Mouse (Mus musculus) CH12.LX (cell line): ENCODE measurements at regions not wholly inside any gene's neighbourhood (a gene's known extent, or its start where the extent isn't known, plus 50 kb on each side); places are given as distances from the start of the nearest gene placed in this dataset.

Source experiments
- DNase-seq: peaks from one replicate; pipeline ENCODE4 v3.0.0-alpha.2; 2013; ENCODE audit errors: extremely low read depth
- H3K27ac ChIP-seq: 2 replicates; pipeline ENCODE4 v1.5.1; 2012; ENCODE audit warnings: low read depth, mild to moderate bottlenecking, control low read depth, moderate library complexity; ENCODE audit not compliant: insufficient read depth
- H3K27me3 ChIP-seq: replicated peaks from 2 replicates; pipeline ENCODE3; 2012; ENCODE audit warnings: inconsistent platforms
- H3K36me3 ChIP-seq, 2 experiments: replicated peaks in 1 of 2; 2 replicates each; pipeline versions ENCODE3 to v1.6.1; 2012; ENCODE audit warnings: inconsistent platforms in 1 of 2, low read length in 1 of 2, mild to moderate bottlenecking in 1 of 2, mixed read lengths in 1 of 2, moderate library complexity in 1 of 2; ENCODE audit not compliant: control insufficient read depth in 1 of 2, insufficient read depth in 1 of 2
- H3K4me1 ChIP-seq, 2 experiments: 2 replicates each; pipeline ENCODE4 v1.6.1; 2012; ENCODE audit warnings: inconsistent platforms in 1 of 2, moderate library complexity in 1 of 2; ENCODE audit not compliant: insufficient read depth in 2 of 2, control insufficient read depth in 1 of 2
- H3K4me2 ChIP-seq: 2 replicates; pipeline ENCODE4 v1.6.1; 2012; ENCODE audit warnings: low read depth, mild to moderate bottlenecking, control low read depth; ENCODE audit not compliant: poor library complexity, insufficient read depth, severe bottlenecking
- H3K4me3 ChIP-seq, 3 experiments: fragments of 150-350 bp in 1 of 3; sonication (generic) in 1 of 3; replicated peaks in 1 of 3; 2 replicates each; pipeline versions ENCODE3 to v1.5.1; 2011 to 2012; ENCODE audit warnings: low read depth in 2 of 3, low read length in 2 of 3, mild to moderate bottlenecking in 2 of 3, moderate library complexity in 2 of 3, control low read depth in 1 of 3, improper control_type of control experiment in 1 of 3, inconsistent platforms in 1 of 3, mixed read lengths in 1 of 3; ENCODE audit not compliant: poor library complexity in 1 of 3
- H3K79me2 ChIP-seq: replicated peaks from 2 replicates; pipeline ENCODE4 v1.6.1; 2012; ENCODE audit warnings: mild to moderate bottlenecking, moderate library complexity; ENCODE audit not compliant: control insufficient read depth, poor library complexity, insufficient read depth, severe bottlenecking; ENCODE audit errors: extremely low read depth
- H3K9ac ChIP-seq: 2 replicates; pipeline ENCODE4 v1.6.1; 2012; ENCODE audit warnings: low read depth, mild to moderate bottlenecking, control low read depth, moderate library complexity; ENCODE audit not compliant: insufficient read depth
- H3K9me3 ChIP-seq: replicated peaks from 2 replicates; pipeline ENCODE3; 2012; ENCODE audit warnings: low read length, inconsistent platforms, mixed read lengths
- CHD1 ChIP-seq: IDR thresholded peaks from 2 replicates; pipeline ENCODE4 v1.6.1; 2012; ENCODE audit warnings: low read depth, low read length, improper control_type of control experiment, inconsistent platforms
- CTCF ChIP-seq, 2 experiments: IDR thresholded peaks in 1 of 2; conservative IDR thresholded peaks in 1 of 2; 2 replicates each; pipeline ENCODE4 v1.5.1; 2011 to 2012; ENCODE audit warnings: low read depth in 2 of 2, low read length in 2 of 2, improper control_type of control experiment in 1 of 2, inconsistent platforms in 1 of 2, mild to moderate bottlenecking in 1 of 2, moderate library complexity in 1 of 2
- ELF1 ChIP-seq: IDR thresholded peaks from 2 replicates; pipeline ENCODE4 v1.6.1; 2014; ENCODE audit warnings: low read depth, mild to moderate bottlenecking, inconsistent platforms, low read length, improper control_type of control experiment
- EP300 ChIP-seq: IDR thresholded peaks from 2 replicates; pipeline ENCODE4 v1.6.1; 2011; ENCODE audit warnings: low read length, improper control_type of control experiment
- ETS1 ChIP-seq: conservative IDR thresholded peaks from 2 replicates; pipeline ENCODE4 v1.6.1; 2012; ENCODE audit warnings: low read depth, mild to moderate bottlenecking, inconsistent platforms, low read length, improper control_type of control experiment, moderate library complexity
- HCFC1 ChIP-seq: IDR thresholded peaks from 2 replicates; pipeline ENCODE4 v1.6.1; 2012; ENCODE audit warnings: low read depth, mild to moderate bottlenecking, inconsistent platforms, low read length, improper control_type of control experiment
- JUND ChIP-seq: conservative IDR thresholded peaks from 2 replicates; pipeline ENCODE4 v1.6.1; 2011; ENCODE audit warnings: low read depth, low read length, improper control_type of control experiment
- MAX ChIP-seq: IDR thresholded peaks from 2 replicates; pipeline ENCODE4 v1.6.1; 2011; ENCODE audit warnings: low read length, improper control_type of control experiment
- MEF2A ChIP-seq: IDR thresholded peaks from 2 replicates; pipeline ENCODE4 v1.6.1; 2014; ENCODE audit warnings: low read depth, mild to moderate bottlenecking, inconsistent platforms, low read length, improper control_type of control experiment, borderline replicate concordance
- MYC ChIP-seq: IDR thresholded peaks from 2 replicates; pipeline ENCODE4 v1.6.1; 2011; ENCODE audit warnings: low read depth, mild to moderate bottlenecking, improper control_type of control experiment, low read length
- PAX5 ChIP-seq: IDR thresholded peaks from 2 replicates; pipeline ENCODE4 v1.6.1; 2012; ENCODE audit warnings: low read length, inconsistent platforms, mixed read lengths
- POLR2A ChIP-seq: IDR thresholded peaks from 2 replicates; pipeline ENCODE4 v1.6.1; 2011; ENCODE audit warnings: low read depth, mild to moderate bottlenecking, improper control_type of control experiment, low read length
- RCOR1 ChIP-seq: conservative IDR thresholded peaks from 2 replicates; pipeline ENCODE4 v1.6.1; 2012; ENCODE audit warnings: low read depth, mild to moderate bottlenecking, inconsistent platforms, low read length, improper control_type of control experiment
- SIN3A ChIP-seq: IDR thresholded peaks from 2 replicates; pipeline ENCODE4 v1.6.1; 2012; ENCODE audit warnings: low read length, improper control_type of control experiment, inconsistent platforms
- SMC3 ChIP-seq: IDR thresholded peaks from 2 replicates; pipeline ENCODE4 v1.6.1; 2011; ENCODE audit warnings: low read depth, low read length, improper control_type of control experiment
- TBP ChIP-seq: conservative IDR thresholded peaks from 2 replicates; pipeline ENCODE4 v1.6.1; 2011; ENCODE audit warnings: low read depth, low read length, improper control_type of control experiment
- TCF12 ChIP-seq: IDR thresholded peaks from 2 replicates; pipeline ENCODE4 v1.6.1; 2014; ENCODE audit warnings: low read depth, mild to moderate bottlenecking, inconsistent platforms, low read length, improper control_type of control experiment
- ZC3H11A ChIP-seq: IDR thresholded peaks from 2 replicates; pipeline ENCODE4 v1.6.1; 2012; ENCODE audit warnings: low read depth, mild to moderate bottlenecking, inconsistent platforms, low read length, improper control_type of control experiment
- dilution Hi-C: fragments of 300-500 bp; cut with MboI; formaldehyde crosslinking; loops from 2 replicates; pipeline ENCODE4 v1.14.3; 2020; ENCODE audit warnings: low sequenced_read_pairs; ENCODE audit not compliant: extremely low pct_unique_long_range_greater_than_20kb, extremely low pct_ligation_motif_present
- in situ Hi-C: fragments of 300-500 bp; cut with MboI; formaldehyde crosslinking; loops from 3 replicates; pipeline ENCODE4 v1.14.3; 2019; ENCODE audit warnings: low sequenced_read_pairs, low pct_ligation_motif_present, low pct_unique_long_range_greater_than_20kb, mixed read lengths

DNA sequence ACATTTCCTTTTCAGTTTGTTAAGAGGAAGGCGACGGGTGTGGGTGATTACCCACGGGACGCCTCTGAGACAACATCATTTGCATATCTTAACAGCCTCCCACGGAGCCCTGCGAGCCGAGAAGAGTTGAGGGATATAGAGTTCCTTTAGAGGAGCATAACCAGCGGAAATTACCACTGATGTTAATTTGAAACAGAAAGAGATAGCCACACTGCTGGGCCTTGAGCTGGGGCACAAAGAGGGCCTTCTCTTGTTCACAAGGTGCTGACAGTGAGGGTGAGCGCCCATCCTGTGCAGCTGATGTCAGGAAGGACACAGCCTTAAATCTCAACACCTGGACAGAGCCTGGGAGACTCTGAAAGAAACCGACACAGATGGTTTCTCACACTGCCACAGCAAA is 752.2 kb downstream of the Kcnj2 start:
- TF ChIP-seq MEF2A, result no peak
- peak; percentile 65; the same call in 1 of the 2 replicates for TF ChIP-seq ETS1
- peak; percentile 42; the same call in 1 of the 2 replicates for TF ChIP-seq TCF12
- no peak for TF ChIP-seq ZC3H11A
- TF ChIP-seq, all 38 proteins: peak for 2
- dilution Hi-C loops, result no loop called here
- Histone ChIP-seq H3K9ac (no peak overlapping the region), H3K27ac (no peak overlapping the region; the same call in 1 of the 2 replicates), H3K4me2 (no peak overlapping the region), H3K36me3 (no peaks in the 10 kb centered on the region), H3K4me3 (peak overlapping the region in 1 of 3 experiments; percentile 39), H3K27me3 (no peaks in the 10 kb centered on the region), H3K9me3 (no peaks in the 10 kb centered on the region), H3K4me1 (peaks cover 0 to 27% of the 10 kb centered on the region in 2 experiments; a peak in 2 of 4 replicates), H3K79me2 (no peaks in the 10 kb centered on the region)
- DNase-seq, result peak; percentile 88
- in situ Hi-C loops, result no loop called here

DNA sequence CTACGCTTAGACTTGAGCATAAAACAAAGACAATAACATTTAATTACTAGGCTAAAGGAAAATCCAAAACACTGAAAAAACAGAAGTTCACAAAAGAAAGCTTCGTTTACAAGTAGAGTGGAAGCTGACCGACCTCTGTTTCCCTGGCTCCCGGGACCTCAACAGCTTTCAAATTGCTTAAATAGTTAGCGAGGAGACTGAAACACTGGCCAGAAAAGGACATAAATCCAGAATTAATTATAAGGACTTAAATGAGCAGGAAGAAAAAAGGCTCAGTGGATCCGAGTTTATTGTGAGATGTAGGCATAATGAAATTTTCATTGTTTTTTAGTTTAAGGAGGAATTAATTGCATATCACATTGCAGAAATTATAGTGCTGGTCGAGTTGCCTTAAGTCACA is 754.4 kb downstream of the Kcnj2 start:
- no peaks in the 10 kb centered on the region for H3K27me3 ChIP-seq
- in situ Hi-C loops, result no loop called here
- H3K9ac ChIP-seq, result no peak overlapping the region
- H3K4me1 ChIP-seq, result peaks cover 0 to 27% of the 10 kb centered on the region in 2 experiments; a peak in 2 of 4 replicates
- no peak overlapping the region for H3K4me3 ChIP-seq
- H3K4me2 ChIP-seq, result no peak overlapping the region
- H3K36me3 ChIP-seq, result no peaks in the 10 kb centered on the region
- no peaks in the 10 kb centered on the region for H3K9me3 ChIP-seq
- dilution Hi-C loops, result no loop called here
- no peak for TF ChIP-seq SIN3A
- TF ChIP-seq CHD1, result no peak
- TF ChIP-seq JUND, result no peak
- no peak for TF ChIP-seq HCFC1
- no peak for TF ChIP-seq PAX5
- no peak for TF ChIP-seq POLR2A
- TF ChIP-seq CTCF (conservative IDR thresholded peaks at IDR 0.05 in 1 of 2, IDR thresholded peaks at IDR 0.05 in 1 of 2; ENCODE audit: low read depth in 2 of 2, low read length in 2 of 2), result no peak
- no peak for TF ChIP-seq SMC3
- TF ChIP-seq TBP, result no peak
- TF ChIP-seq EP300, result no peak
- TF ChIP-seq MAX, result no peak
- no peak for TF ChIP-seq MEF2A
- TF ChIP-seq MYC, result no peak
- no peak for DNase-seq
- no peaks in the 10 kb centered on the region for H3K79me2 ChIP-seq
- no peak overlapping the region for H3K27ac ChIP-seq

DNA sequence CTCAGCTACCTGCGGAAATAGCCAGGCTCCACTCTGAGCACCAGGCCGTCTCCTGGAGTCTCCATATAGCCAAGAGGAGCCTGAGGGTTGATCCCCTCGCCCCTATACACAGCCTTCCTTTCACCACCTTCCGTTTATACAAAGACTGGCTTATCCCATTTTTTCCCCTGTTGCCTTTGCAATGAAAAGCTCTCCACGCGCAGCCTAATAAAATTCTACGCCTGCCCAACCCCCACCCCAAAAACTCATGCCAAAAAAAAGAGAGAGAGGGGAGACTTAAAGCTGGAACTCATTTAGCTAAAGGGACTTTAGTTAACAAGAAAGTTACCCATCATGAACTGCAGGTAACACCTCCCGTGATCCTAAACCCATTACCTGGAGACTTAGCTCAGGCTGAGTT is 762.5 kb downstream of the Kcnj2 start:
- Histone ChIP-seq H3K4me3 (no peak overlapping the region), H3K36me3 (no peaks in the 10 kb centered on the region), H3K4me2 (no peak overlapping the region), H3K79me2 (no peaks in the 10 kb centered on the region), H3K9me3 (no peaks in the 10 kb centered on the region), H3K9ac (no peak overlapping the region), H3K27ac (no peak overlapping the region), H3K27me3 (no peaks in the 10 kb centered on the region), H3K4me1 (peaks cover 0 to 17% of the 10 kb centered on the region in 2 experiments; a peak in 2 of 4 replicates)
- no peak for DNase-seq
- TF ChIP-seq JUND, result no peak
- TF ChIP-seq RCOR1, result no peak
- no peak for TF ChIP-seq ELF1
- in situ Hi-C loops, result no loop called here
- dilution Hi-C loops, result no loop called here
